Mouse (Mus musculus) ZHBTc4 (cell line): ENCODE measurements around the gene Dram1.
"Not testable (repeated sequence)": the region's sequence is repeated elsewhere in the genome, so short reads cannot be mapped to it uniquely, and the experiment has no call there.

Experiments
- DNase-seq: peaks from one replicate; pipeline ENCODE4 v3.0.0-alpha.2; 2011; ENCODE audit warnings: low read depth, low spot score

Gene Dram1

DNA sequence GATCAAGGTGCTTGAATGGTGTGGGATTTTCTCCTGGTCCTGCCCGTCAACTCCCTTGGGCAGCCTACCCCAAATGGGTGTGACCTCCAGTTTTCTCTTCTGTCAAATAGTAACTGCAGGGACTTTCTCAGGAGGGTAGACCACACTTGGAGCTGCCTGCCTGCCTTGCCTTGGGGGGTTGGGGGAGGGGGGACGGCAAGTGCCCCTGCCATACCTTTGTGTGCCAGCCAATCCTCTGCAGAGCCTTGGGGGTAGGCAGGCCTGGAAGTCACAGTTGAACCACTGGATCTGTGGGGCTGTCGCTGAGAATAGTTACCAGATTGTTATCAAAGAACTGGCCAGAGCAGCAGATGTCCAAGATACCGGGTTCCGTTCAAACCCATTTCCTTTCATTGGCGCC is 7.4 kb upstream of the Dram1 start:
- DNase-seq, result no peak

DNA sequence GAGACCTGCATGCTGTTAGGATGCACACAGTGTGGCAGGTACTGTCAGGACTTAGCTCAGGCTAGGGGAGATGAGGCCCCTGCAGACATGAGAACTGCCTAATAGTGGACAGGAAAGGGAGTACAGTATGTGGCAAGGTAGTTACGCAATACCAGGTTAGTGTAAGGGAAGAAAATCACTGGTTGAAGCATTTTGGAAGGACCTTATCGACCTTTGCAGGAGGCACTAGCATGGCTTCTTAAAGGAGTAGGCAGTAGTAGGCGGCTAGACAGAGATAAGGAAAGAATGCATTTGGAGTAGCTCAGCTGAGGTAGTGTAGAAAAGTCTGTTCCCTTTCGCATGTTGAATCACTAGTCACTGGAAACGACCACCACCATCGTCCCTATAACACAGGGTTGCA is 6.9 kb upstream of the Dram1 start:
- DNase-seq, result no peak

DNA sequence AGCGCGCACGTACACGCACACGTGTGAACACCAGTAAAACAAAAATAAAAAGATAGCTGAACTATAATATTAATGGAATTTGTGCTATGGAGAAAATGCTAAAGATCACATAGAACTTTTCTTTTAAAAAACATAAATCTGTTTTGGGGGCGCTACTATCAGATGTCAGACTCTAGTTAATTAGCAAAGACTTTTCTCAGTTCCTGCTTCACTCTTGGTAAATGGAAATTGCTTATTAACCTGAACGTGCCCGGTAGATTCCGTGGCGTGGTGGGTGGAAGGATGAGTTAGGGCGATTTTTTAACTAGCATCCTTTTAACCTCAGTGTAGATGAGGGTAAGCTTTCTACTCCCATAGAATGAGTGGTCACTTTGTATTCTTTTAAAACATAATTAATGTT is 6.4 kb upstream of the Dram1 start:
- DNase-seq, result no peak

DNA sequence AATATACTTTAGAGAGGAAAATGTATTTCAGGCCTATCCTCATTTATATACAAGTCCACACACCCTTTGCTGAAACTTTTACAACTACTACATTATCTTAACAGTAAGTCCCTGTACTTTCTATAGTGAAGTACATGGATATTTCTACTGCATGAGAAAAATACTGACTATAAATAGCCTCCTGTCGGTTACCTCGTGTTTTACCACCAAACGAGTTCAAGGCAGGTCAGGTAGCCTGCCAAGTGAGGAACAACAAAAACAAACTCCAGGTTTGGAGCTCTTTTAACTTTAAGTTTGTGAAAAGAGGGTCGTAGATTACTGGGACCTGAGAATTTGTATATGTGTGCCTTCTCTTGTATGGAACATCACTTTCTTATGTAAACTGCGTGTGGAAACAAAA is 5.2 kb upstream of the Dram1 start:
- DNase-seq, result no peak

DNA sequence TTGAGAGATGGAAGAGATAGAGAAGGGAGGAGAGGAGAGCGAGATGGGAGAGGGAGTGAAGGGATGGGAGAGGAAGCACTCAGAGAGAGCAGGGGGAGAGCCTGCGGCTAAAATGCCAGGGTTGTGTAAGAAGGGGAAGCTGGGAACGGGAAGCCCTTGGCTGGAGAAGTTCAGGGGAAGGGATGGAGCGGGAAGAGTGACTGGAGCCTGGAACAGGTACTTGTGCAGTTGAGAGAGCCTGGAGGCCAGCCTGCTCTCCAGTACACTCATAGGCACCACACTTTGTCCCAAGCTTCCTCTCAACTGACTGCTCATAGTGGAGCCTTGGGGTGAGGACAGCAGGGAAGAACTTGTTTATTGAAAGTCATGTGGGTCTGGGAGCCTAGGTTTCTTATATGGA is 4.6 kb upstream of the Dram1 start:
- DNase-seq, result no peak

DNA sequence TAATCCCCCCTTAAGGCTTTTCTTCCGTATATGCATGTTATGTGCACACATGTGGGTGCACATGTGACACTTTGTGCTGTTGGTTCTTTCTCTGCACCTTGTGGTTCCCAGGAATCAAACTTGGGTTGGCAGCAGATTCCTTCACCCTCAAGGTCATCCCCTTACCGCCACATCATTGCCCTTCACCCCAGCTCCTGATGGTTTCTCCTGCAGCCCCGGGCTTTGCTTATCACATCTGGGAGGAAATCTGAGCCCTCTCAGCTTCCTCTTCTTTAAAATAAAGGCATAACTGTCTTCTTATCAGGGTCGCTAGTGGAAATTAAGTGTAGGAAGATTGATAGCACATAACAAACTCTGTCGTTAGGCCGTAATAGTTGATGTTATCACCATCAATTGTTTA is 3.1 kb upstream of the Dram1 start:
- no peak for DNase-seq

DNA sequence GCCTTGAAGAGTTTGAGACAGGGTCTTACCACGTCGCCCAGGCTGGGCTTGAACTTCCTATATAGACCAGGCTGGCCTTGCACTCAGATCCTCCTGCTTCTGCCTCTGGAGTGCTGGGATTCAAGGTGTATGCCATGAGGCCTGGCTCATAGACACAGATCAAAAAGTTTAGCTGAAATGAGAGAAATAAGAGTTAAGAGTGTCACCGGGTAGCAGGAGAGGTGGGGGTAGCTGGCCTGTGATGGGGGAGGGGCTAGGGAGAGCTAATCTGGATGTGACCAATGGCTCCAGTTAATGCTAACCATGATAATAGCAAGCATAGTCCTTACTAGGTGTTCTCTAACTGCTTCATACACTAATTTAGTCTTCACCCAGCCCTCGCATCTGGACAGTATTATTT is 2.4 kb upstream of the Dram1 start:
- DNase-seq, result no peak

DNA sequence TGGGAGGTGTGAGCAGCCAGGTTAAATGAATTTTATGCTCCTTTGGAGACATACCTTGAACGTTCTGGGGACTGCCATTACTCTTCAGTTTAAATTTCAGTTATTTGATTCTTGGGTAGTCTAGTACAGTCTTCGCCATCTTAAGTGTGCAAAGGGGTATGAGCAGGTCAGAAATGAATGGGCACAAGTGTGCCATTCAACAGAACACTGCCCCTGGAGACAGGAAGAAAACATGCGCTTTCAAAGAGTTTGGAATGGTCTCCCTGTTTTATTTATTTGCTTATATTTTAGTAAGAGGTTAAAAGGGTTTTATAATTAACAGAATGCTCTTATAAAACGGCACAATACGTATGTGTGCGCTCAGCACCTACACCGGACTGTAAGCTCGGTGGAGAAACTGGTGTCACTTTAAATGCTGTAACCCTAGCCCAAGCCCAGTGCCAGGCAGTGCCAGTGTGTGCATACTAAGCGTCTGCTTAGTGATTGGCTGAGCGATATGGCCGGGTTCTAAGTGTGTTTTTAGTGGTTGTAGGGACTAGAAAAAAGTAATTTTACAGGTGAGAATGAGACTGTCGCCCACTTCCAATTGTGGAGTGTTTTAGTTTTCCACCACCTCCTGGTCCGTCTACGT is 1.7 kb upstream of the Dram1 start:
- no peak for DNase-seq

DNA sequence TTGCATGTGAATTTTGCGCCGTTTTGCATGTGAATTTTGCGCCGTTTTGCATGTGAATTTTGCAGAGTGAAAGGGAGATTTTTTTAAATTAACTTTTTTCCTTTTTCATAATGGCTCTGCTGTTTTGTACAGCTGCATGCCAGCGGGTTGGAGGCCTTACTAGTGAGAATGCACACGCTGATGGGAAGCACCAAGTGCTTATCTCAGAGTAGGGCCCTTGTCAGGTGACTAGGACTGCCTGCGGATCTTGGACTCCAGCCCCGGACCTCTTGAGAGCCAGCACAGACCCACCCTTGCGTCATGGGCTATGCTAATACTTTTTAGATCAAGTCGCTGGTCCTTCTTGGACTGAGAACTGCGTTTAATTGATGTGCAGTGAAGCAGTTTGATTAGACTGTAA is 1.1 kb upstream of the Dram1 start:
- peak; percentile 40 for DNase-seq

DNA sequence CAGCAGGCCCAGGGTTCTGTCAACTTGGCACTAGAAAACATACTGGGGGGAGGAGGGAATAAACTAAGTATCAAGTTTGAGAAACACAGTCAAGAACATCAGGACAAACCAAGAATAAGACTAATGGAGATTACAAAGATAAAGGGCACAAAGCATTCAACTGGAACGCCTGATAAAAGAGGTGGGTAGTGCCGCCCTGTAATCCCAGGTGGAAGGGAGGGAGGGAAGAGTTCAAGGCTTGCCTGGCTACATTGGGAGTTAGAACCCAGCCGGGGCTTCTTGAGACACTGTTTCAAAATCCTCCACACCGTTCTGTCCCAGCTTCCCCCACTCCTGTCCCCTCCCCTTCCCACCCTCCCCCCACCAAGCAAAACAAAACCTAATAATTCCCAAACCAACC is 1.2 kb downstream of the Dram1 start:
- DNase-seq, result no peak

DNA sequence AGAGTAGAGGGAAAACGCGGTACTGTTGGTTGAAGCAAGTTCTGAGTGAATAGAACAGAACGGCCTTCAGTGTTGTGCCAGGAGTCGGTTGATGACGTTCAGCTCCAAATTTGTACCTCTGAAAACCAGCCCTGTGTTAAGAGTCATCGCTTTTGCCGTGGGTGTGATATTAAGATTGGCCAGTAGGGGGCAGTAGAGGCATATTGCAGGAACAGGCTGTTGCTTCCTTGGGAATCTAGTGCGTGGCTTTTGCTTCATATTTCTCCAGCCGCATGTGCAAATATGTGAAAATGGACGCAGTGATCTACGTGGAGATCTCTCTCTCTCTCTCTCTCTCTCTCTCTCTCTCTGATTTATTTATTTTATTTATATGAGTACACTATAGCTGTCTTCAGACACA is 2.1 kb downstream of the Dram1 start:
- peak; percentile 85 for DNase-seq

DNA sequence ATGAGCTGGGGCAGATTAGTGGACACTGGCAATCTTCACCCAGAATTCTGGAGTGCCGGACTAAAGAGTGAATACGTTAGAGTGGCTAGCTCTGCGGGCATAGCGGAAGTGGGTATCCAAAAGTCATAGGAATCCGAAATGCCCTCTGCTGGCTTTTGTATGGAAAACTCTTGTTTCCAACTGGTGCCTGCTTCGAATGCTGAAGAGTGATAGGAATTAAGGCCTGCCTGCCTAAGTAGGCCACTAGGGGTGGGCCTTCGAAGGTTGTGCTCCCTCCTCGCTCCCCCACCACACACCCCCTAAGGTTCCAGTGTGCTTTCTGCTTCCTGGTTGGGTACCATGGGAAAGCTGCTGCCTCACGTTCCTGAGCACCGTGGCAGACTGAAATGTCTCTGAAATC is 3.9 kb downstream of the Dram1 start:
- DNase-seq, result peak; percentile 23

DNA sequence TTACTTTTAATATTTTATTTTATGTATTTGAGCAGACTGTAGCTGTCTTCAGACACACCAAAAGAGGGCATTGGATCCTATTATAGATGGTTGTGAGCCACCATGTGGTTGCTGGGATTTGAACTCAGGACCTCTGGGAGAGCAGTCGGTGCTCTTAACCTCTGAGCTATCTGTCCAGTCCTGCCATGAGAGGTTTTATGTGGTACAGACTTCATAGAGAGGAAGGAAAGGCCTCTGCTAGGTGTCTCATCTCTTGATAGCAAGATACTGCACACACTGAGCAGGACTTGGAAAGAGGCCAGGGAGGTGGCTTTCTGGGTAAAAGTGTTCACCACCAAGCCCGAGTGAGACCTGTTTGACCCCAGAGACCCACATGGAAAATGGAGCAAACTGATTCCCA is 5.9 kb downstream of the Dram1 start:
- DNase-seq, result not testable (repeated sequence)

DNA sequence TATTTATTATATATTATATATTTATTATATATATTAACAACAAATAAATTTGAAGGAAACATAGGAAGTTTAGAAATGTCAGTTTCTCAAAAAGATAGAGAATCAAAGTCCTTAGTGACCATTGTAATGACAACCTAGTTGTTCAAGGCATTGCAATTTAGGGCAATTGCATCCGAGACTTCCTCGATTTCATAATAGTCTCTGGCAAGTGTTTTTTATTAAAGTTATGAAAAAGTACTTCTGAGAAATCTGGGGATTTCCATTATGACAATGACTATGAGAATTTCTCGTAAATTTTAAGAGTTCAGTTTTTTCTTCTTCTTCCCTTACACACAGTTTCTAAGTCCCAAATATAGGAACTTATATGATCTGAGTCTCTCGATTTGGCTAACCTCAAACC is 6.4 kb downstream of the Dram1 start:
- no peak for DNase-seq

DNA sequence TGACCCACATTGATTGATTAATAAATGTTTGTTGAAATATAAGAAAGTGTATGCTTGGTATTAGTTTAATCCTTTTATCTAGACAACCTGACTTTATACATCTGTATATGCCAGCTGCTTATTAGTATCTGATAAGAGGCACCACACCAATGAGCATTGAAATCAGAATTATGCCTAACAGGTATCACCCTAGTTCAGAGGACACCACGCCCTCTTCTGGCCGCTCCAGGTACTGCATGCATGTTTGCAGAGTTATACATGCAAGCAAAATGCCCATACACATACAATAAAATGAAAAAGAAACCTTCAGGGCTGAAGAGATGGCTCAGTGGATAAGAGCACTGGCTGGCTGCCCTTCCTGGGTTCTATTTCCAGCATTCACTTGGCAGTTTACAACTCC is 7.1 kb downstream of the Dram1 start:
- DNase-seq, result peak; percentile 75

DNA sequence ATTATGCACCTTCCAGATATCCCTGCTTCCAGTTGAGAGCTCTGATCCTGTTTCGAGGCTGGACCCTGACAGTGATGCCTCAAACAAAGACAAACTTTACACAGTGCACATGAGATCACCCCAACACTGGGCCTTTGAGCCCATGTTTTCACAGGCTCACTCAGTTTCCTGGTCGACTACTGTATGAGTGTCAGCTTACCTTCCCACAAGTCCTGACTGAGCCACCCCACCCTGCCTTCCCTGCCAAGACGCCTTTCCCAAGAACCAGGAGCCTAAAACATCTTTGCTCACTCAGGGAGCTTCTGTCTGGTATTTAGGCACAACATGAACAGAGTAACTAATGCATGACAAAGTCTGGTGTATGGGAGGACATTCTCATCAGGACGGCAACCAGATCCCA is 9.6 kb downstream of the Dram1 start:
- no peak for DNase-seq

DNA sequence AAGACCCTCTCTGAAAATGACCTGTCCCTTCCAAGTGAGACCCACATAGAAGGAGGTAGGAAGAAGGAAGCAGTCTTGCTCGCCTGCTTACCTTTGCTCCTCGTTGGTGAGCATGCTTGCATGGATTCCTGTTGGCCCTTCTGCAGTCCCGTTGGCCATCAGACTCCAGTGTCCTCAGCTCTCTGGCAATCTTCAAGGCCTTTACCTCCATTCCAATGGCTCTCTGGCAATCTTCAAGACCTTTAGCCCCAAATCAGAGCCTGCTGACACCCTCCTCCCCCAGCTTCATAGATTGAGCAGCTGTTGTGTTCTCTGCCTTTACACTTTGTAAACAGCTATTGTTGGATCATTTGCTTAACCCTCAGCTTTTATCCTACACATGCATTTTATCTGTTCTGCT is 14.7 kb downstream of the Dram1 start:
- DNase-seq, result no peak

DNA sequence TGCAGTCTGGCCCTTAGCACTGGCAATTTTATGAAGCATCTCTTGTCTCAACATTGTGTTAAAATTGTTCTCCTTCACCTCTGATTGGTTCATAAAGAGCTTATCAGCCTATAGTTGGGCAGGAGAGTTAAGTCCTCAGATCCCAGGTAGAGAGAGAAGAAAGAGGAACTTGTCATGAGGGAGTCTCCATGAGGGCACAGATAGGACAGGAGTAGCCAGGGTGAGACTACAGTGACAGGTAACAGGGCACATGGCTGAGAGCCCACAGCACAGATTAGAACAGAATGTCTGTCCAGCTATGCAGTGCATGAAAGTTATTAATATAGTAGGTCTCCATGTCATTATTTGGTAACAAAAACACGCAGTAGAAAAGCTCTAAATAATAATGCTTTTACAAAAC is 16.7 kb downstream of the Dram1 start:
- no peak for DNase-seq

DNA sequence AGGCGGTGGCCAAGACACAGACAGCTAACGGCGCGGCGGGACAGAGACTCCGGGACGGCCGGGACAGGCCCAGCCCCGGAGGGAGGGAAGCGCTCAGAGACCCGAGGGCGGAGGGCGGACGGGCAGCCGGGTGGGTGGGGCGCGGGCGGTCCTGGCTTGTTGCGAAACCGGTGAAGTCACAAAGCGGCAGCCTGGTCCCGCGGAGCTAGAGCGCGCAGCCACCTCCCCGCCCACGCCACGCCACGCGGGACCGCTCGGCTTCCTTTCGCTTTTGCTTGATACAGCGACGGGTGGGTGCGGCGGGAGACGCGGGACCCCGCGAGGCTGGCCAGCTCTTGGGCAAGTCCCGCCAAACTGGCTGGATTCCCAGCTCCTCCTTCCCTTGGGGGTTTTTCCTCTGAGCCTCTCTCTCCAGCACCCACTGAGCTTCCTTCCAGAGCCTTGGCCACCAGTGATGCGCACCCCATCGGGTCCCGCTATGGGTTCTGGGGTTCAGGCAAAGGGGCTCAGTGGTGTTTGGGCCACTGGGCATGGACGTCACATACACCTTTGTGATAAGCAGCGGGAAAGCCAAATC is 21.8 kb downstream of the Dram1 start:
- DNase-seq, result peak; percentile 72

DNA sequence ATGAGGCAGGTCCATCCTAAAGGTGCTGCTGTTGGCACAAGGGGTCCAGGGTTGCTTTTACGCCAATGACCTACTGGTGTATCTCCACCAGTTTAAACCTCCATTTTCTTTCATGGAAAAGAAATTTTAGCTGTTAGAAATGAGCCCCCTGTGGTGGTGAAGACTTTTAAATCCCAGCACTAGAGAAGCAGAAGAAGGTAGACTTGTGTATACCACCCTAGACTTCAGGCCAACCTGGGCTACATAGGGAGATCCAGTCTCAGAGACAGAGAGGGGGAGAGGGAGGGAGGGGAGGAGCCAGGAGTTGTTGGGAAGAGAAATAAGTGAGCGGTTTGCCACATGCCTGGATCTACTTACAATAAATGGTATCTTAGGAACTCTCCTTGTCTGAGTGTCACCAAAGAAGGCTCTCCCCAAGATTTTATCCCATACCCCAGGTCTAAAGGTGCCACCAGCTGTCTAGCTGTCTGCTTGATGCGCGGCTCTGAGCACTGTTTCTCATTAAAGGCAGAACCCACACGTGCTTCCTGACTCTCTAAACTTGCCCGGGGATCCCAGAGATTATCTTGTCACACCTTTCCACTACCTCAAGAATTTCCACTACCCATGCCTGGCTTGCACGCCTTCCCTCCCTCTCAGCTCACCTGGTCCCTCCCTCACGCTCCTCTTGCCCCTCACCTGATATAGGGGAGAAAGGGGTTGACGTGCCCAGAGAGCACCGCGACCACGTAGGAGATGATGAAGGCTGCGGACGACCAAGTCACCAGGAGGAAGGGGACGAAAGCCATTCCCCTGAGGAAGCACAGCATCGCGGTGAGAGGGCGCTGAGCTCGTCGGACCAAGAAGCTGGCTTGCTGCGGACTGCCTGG is 22.5 kb downstream of the Dram1 start:
- no peak for DNase-seq

DNA sequence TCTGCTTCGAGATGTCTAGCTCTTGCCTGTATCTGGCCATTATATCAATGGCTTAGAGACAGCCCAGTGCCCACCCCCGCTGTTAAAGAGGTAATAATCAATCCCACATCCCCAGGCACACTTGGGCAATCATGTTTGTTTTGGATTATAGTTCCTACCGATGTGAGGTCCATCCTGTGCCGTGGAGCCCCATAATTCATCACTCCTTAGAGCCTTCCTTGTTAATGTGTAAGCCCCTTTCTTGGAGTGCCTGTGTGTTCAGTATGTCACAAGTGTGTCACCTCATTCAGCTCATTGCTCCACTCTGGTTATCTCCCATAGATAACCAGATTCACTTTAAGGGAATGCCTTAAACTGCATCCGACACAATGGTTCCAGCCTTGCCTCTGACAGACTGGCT is 24.3 kb downstream of the Dram1 start:
- DNase-seq, result no peak

DNA sequence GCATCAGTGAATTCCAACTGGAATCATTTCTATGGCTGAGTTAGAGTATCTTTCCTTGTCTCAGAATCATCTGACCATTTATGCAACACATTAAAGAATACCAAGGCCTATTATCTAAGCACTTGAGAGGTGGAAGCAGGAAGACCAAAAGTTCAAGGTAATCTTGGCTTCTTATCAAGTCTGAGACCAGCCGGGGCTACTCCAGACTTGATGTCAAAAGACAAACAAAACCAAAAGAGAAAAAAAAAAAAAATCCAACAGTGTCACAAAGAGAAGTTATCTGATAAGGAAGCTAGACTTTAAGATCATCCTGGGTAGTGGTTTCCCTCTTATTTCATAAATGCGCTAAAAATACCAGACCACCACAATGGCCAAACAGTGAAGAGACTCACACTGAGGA is 26.3 kb downstream of the Dram1 start:
- DNase-seq, result no peak
